Mouse (Mus musculus) c-Kit-positive CD71-positive TER-119-positive erythroid progenitor cells, embryonic 14.5 days (primary cell): ENCODE measurements around the gene Pigt.

Experiments used
- DNase-seq: peaks from one replicate; pipeline ENCODE4 v3.0.0-alpha.2; 2013; ENCODE audit warnings: low spot score

Pigt gene

GRCm38 (mm10) chr2:164486258-164487114 lies 10.8 kb upstream of the Pigt start:
- no peak for DNase-seq

DNA sequence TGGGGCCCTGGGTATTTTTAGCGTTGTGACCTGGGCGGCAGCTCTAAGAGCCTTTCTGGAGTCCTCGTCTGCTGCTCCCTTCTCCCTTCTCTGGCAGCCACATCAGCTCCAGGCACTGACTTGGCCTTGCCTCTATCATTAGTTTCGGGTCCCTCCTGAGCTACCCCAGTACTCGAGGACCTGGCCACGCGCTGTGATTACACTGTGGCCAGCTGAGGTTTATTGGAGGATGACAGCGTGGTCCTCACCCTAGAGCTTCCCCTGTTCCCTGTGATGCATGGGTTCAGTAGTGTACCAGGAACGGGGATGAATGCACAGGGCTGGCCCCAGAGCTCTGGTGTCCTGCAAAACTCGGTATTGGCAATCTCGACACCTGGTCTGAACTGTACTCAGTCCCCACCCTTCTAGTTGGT lies 10.2 kb upstream of the Pigt start:
- DNase-seq = no peak

DNA sequence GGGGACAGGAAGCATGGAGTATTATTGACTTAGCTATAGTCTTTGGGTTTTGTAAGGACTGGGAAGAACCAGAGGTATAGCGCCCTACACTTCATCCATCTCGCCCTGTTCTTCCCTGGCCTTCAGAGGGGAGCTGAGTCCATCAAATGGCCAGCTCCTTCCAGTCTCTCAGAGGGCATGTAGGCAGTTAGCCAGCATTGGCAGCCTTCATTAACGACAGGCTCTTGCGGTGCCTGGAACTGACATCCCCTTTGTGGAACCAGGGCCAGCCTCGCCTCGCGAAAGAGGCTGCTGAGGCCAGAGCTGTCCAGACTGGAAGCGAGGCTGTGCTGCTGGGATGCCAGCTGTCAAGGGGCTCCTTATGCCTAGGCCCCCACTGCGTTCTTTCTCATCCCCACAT lies 9.5 kb upstream of the Pigt start:
- DNase-seq = no peak

GRCm38 (mm10) chr2:164494126-164494525 lies 3.2 kb upstream of the Pigt start:
- no peak for DNase-seq

DNA sequence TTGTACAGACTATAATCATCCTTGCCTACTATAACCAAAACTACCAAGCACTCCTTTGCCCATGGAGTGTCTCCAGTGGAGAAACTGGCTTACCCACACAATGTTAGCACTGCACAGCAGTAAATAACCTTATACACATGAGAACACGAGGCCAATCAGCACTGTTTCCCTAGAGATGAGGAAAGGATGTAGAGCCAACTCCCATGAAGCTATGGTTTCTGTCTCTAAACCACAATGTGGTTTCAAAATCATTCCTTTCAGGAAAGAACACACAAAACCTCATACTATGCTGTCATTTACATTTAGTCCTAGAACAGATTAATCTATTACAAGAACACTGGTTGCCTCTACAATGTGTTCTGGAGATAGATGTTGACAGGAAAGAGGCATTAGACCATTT lies 989 bp upstream of the Pigt start:
- DNase-seq = no peak

- DNase-seq = peak; percentile 16
Observed at GRCm38 (mm10) chr2:164497691-164498268, 460 bp downstream of the Pigt start.

GRCm38 (mm10) chr2:164499317-164499716 lies 2.0 kb downstream of the Pigt start:
- no peak for DNase-seq

DNA sequence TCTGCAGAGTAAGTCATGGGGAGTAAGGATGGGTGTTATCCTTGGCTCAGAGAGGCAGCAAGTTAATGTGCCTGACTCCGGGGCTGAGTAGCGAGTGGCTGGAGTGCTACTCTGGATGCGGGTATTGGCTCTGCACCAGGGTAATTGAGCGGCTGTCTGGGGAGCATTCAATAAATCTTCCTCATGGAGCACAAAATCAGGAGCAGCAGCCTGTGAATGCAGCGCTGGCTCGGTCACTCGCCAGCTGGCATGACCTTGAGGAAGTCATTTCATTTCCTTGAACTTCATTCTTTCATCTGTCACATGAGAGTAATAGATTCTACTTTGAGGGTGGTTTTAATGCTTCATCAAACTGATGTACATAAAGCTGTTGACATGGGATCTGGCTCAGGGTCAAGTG lies 3.2 kb downstream of the Pigt start:
- no peak for DNase-seq

GRCm38 (mm10) chr2:164504919-164505318 lies 7.6 kb downstream of the Pigt start:
- no peak for DNase-seq

DNA sequence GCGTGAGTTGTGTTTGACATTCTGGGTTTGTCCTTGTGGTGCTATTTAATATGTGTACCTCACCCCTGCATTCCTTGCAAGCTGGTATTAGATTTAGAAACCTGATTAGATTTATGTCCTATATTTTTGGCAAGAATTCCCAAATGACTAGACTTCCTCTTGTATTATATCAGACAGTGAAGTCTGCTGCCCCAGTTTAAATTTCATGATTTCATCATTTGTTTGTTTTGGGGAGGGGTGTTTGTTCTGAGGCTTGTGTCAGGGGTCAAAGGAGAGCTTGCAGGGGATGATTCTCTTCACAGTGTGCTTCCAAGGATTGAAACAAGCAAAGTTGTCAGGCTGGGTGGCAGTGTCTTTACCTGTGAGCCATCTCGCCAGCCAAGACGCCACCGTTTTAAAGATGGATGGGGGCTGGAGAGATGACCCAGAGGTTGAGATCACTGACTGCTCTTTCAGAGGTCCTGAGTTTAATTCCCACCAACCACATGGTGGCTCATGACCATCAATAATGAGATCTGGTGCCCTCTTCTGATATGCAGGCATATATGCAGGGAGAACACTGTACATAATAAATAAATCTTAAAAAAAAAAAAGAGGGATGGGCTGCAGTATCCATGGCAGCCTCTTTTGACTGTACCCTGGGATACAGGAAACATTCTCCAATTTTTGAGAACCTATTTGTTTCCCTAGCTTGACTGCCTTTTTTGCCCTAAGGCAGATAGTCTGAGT lies 8.5 kb downstream of the Pigt start:
- DNase-seq = no peak

DNA sequence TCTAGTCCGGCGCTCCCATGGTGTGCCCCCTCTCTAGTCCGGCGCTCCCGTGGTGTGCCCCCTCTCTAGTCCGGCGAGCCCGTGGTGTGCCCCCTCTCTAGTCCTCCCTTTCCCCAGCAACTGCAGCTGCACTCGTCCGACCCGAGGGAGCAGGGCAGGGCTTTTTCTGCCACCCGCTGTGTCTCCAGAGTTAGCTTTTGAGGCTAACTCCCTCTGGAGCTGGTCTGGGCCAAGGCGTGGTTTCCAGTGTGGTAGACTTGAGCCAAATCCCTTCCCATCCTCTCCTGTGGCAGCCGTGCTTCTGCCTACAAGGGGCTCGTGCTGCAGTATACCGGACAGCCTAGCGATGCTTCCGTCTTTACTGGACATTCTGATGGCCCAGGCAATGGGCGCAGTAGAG lies 10.5 kb downstream of the Pigt start:
- DNase-seq = no peak

GRCm38 (mm10) chr2:164510621-164511190 lies 13.4 kb downstream of the Pigt start:
- no peak for DNase-seq

- peak; percentile 20 for DNase-seq
Observed at GRCm38 (mm10) chr2:164512121-164512909, 15.0 kb downstream of the Pigt start.

GRCm38 (mm10) chr2:164513389-164513788 lies 16.1 kb downstream of the Pigt start:
- no peak for DNase-seq

DNA sequence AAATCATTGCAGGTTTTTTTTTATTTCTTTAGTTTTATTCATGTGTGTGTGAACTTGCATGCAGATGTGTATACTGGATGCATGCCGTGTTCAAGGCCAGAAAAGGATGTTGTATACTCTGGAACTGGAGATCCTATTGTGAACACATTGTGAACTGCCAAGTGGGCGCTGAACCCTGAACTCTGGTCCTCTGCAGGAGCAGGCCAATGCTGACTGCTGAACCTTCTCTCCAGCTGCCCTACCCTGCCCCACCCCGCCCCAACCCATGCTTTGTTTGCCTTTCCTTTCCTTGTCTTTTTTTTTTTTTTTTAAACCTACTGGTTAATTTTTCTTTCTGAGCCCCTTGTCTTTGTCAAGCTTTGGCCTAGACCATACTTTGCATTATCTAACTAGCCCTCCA lies 17.6 kb downstream of the Pigt start:
- no peak for DNase-seq

DNA sequence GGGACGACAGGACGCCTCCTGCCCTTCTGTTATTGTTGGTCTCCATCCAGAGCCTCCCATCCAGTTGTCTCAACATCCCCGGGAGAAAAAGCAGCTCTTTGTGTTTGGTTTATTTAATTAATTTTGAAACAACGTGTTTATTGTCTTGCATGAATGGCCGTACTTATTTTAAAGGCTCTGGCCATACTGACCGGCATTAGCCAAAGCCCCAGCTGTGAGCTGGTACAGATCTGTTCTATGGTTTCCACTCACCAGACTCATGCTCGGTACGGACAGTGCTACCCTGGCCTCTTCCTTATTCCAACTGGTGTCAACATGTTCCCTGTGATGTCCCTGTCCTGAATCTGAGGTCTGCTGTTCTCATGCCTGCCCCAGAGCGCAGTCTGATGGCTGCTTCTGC lies 18.6 kb downstream of the Pigt start:
- no peak for DNase-seq

DNA sequence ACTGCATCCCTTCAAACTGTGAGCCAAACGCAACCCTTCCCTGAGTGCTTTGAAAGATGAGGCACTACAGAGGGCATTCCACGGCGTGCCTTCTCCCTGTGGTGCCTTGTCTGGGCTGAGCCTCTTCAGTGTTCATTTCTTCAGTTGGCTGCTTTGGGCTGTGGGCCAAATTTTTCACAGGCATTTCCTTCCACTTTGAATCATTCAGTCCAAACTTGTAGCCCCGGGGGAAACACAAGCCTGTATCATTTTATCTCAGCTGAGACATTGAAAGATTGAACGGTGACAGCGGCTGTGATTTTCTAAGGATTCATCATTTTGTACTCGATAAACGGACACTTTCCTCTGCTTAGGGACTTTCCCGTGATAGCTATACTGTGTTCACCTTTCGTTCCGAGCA lies 19.3 kb downstream of the Pigt start:
- no peak for DNase-seq

GRCm38 (mm10) chr2:164517485-164518221 lies 20.3 kb downstream of the Pigt start:
- DNase-seq = peak; percentile 41

- no peak for DNase-seq
Observed at GRCm38 (mm10) chr2:164518266-164519170, 21.2 kb downstream of the Pigt start.

DNA sequence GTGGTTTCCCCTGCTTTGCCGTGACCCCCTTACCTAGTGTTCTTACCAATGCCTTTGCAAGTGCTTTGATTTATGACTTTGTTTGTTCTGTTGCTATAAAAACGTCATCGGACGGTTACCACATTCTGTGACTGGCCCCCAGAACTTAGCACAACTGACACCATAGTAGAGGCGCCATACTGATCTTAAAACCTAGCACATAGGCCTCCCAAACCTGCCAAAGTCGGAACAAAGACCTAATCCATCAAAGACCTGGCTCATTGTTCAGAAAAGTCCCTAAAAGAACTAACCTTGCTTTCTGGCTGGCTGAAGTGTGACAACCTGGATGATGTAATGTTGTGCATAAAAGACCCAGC lies 21.8 kb downstream of the Pigt start:
- no peak for DNase-seq
